Mouse (Mus musculus): ENCODE measurements around the gene Hoxd8. TPM values are rescaled to one million over a fixed set of nuclear protein-coding genes. Genes with fewer than 3 reads are reported as not detected.

The Hoxd8 gene
- polyA plus RNA-seq, 1 experiment from 2014 or later: 0.66 TPM

- H3K4me3 ChIP-seq (ENCODE audit: low read length): no peak overlapping the region
- 1% methylated on average over 3 of the region's 3 CpGs for WGBS
- no peak for ATAC-seq
These were observed 35.2 kb upstream of the Hoxd8 start for GRCm38 (mm10) chr2:74669230-74669578.

GRCm38 (mm10) chr2:74669650-74670235 is 34.7 kb upstream of the Hoxd8 start:
- no peaks in the 10 kb centered on the region for H3K9me3 ChIP-seq (ENCODE audit: control insufficient read depth, low read length)
- peaks cover 76% of the 10 kb centered on the region for H3K27me3 ChIP-seq (replicated peaks; ENCODE audit: control insufficient read depth, insufficient read depth, low read length)
- H3K4me2 ChIP-seq (ENCODE audit: low read length): no peak overlapping the region
- H3K36me3 ChIP-seq (ENCODE audit: control insufficient read depth, insufficient read depth, low read length): no peaks in the 10 kb centered on the region
- no peak overlapping the region for H3K4me3 ChIP-seq (ENCODE audit: low read length)
- ATAC-seq: no peak
- no peak overlapping the region for H3K27ac ChIP-seq (ENCODE audit: low read depth, low read length)
- no peak overlapping the region for H3K9ac ChIP-seq (ENCODE audit: low read depth, low read length)
- 2% methylated on average over 14 of the region's 14 CpGs for WGBS
- H3K4me1 ChIP-seq (ENCODE audit: control insufficient read depth, insufficient read depth, low read depth, low read length): peaks cover 9% of the 10 kb centered on the region

More at GRCm38 (mm10) chr2:74669230-74669578, 35.2 kb upstream of the Hoxd8 start:
- no peak overlapping the region for H3K9ac ChIP-seq (ENCODE audit: low read depth, low read length)
- H3K27ac ChIP-seq (ENCODE audit: low read depth, low read length): no peak overlapping the region
- no peaks in the 10 kb centered on the region for H3K9me3 ChIP-seq (ENCODE audit: control insufficient read depth, low read length)
- H3K4me2 ChIP-seq (ENCODE audit: low read length): no peak overlapping the region
- H3K27me3 ChIP-seq (replicated peaks; ENCODE audit: control insufficient read depth, insufficient read depth, low read length): peaks cover 77% of the 10 kb centered on the region
- H3K36me3 ChIP-seq (ENCODE audit: control insufficient read depth, insufficient read depth, low read length): no peaks in the 10 kb centered on the region
- peaks cover 9% of the 10 kb centered on the region for H3K4me1 ChIP-seq (ENCODE audit: control insufficient read depth, insufficient read depth, low read depth, low read length)

GRCm38 (mm10) chr2:74670632-74671188 is 33.7 kb upstream of the Hoxd8 start:
- 2% methylated on average over 3 of the region's 3 CpGs for WGBS
- no peaks in the 10 kb centered on the region for H3K9me3 ChIP-seq (ENCODE audit: control insufficient read depth, low read length)
- no peak for ATAC-seq

DNA sequence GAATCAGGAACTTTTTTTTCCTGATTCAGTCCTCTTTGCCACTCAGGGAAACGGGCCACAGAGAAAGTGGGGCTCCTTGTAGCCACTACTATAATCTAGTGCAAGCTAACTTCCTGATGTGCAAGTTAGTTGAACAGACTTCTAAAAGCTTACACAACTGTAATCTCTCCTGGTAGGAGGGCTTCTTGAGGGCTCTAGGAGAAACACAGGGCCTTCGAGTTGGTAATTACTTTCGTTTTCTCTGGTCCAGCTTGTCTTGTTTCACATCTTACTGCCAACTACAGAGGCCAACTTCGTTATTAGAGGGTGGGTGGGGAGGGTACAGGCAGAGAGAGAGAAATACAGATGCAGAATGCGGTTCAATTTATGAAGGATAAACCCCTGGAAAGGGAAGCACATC is 32.6 kb upstream of the Hoxd8 start:
- Histone ChIP-seq H3K27me3 (replicated peaks; ENCODE audit: control insufficient read depth, insufficient read depth, low read length) (peaks cover 76% of the 10 kb centered on the region), H3K4me2 (ENCODE audit: low read length) (no peak overlapping the region), H3K9me3 (ENCODE audit: control insufficient read depth, low read length) (no peaks in the 10 kb centered on the region), H3K4me3 (ENCODE audit: low read length) (no peak overlapping the region), H3K9ac (ENCODE audit: low read depth, low read length) (no peak overlapping the region), H3K27ac (ENCODE audit: low read depth, low read length) (no peak overlapping the region), H3K4me1 (ENCODE audit: control insufficient read depth, insufficient read depth, low read depth, low read length) (peaks cover 9% of the 10 kb centered on the region), H3K36me3 (ENCODE audit: control insufficient read depth, insufficient read depth, low read length) (no peaks in the 10 kb centered on the region)
- ATAC-seq: no peak
- 6% methylated on average over 5 of the region's 5 CpGs for WGBS

More at GRCm38 (mm10) chr2:74670632-74671188, 33.7 kb upstream of the Hoxd8 start:
- H3K4me1 ChIP-seq (ENCODE audit: control insufficient read depth, insufficient read depth, low read depth, low read length): peaks cover 9% of the 10 kb centered on the region
- H3K36me3 ChIP-seq (ENCODE audit: control insufficient read depth, insufficient read depth, low read length): no peaks in the 10 kb centered on the region
- H3K9ac ChIP-seq (ENCODE audit: low read depth, low read length): no peak overlapping the region
- H3K27me3 ChIP-seq (replicated peaks; ENCODE audit: control insufficient read depth, insufficient read depth, low read length): peaks cover 78% of the 10 kb centered on the region
- H3K4me2 ChIP-seq (ENCODE audit: low read length): no peak overlapping the region
- H3K27ac ChIP-seq (ENCODE audit: low read depth, low read length): no peak overlapping the region
- no peak overlapping the region for H3K4me3 ChIP-seq (ENCODE audit: low read length)

- peak overlapping the region; percentile 25 for H3K4me3 ChIP-seq (ENCODE audit: low read length)
- peak overlapping the region; percentile 53 for H3K4me2 ChIP-seq (ENCODE audit: low read length)
- H3K27ac ChIP-seq (ENCODE audit: low read depth, low read length): no peak overlapping the region
- no peak overlapping the region for H3K9ac ChIP-seq (ENCODE audit: low read depth, low read length)
- WGBS: 2% methylated on average over 39 of the region's 40 CpGs
- no peaks in the 10 kb centered on the region for H3K9me3 ChIP-seq (ENCODE audit: control insufficient read depth, low read length)
- H3K36me3 ChIP-seq (ENCODE audit: control insufficient read depth, insufficient read depth, low read length): no peaks in the 10 kb centered on the region
- ATAC-seq: peak; percentile 54
- H3K27me3 ChIP-seq (replicated peaks; ENCODE audit: control insufficient read depth, insufficient read depth, low read length): peaks cover 79% of the 10 kb centered on the region
- H3K4me1 ChIP-seq (ENCODE audit: control insufficient read depth, insufficient read depth, low read depth, low read length): peaks cover 9% of the 10 kb centered on the region
These were observed 31.7 kb upstream of the Hoxd8 start for GRCm38 (mm10) chr2:74672481-74673362.

DNA sequence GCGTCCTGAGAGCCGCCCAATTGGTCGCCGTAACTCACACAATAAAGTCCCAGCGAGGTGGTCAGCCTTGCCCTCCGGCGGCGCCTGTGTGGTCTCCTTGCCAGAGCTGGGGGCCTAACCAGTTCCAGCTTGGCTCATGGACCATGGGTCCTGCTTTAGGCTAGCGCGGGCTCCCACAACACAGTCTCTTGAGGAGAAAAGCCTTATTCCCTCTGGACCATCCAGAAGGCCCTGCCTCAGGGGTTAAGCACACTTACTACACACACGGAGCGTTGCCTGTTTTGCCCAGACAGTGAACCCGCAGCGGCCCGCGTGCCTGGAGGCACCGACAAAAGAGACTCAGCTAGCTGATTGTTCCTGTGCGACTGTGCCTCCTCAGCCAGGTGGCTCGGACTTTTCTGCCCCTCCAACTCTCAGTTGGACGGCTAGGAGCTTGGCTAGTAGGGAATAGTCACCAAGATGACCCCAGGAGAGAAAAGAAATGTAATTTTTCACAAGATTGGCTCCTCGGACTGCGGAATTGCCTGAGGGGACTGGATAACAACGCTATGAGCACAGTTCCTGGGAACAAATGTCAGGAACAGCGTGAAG is 30.5 kb upstream of the Hoxd8 start:
- H3K9ac ChIP-seq (ENCODE audit: low read depth, low read length): no peak overlapping the region
- no peaks in the 10 kb centered on the region for H3K9me3 ChIP-seq (ENCODE audit: control insufficient read depth, low read length)
- no peak overlapping the region for H3K27ac ChIP-seq (ENCODE audit: low read depth, low read length)
- ATAC-seq: no peak
- H3K27me3 ChIP-seq (replicated peaks; ENCODE audit: control insufficient read depth, insufficient read depth, low read length): peaks cover 77% of the 10 kb centered on the region
- H3K4me1 ChIP-seq (ENCODE audit: control insufficient read depth, insufficient read depth, low read depth, low read length): peaks cover 3% of the 10 kb centered on the region
- no peak overlapping the region for H3K4me2 ChIP-seq (ENCODE audit: low read length)
- no peaks in the 10 kb centered on the region for H3K36me3 ChIP-seq (ENCODE audit: control insufficient read depth, insufficient read depth, low read length)
- 1% methylated on average over 24 of the region's 24 CpGs for WGBS
- H3K4me3 ChIP-seq (ENCODE audit: low read length): no peak overlapping the region

DNA sequence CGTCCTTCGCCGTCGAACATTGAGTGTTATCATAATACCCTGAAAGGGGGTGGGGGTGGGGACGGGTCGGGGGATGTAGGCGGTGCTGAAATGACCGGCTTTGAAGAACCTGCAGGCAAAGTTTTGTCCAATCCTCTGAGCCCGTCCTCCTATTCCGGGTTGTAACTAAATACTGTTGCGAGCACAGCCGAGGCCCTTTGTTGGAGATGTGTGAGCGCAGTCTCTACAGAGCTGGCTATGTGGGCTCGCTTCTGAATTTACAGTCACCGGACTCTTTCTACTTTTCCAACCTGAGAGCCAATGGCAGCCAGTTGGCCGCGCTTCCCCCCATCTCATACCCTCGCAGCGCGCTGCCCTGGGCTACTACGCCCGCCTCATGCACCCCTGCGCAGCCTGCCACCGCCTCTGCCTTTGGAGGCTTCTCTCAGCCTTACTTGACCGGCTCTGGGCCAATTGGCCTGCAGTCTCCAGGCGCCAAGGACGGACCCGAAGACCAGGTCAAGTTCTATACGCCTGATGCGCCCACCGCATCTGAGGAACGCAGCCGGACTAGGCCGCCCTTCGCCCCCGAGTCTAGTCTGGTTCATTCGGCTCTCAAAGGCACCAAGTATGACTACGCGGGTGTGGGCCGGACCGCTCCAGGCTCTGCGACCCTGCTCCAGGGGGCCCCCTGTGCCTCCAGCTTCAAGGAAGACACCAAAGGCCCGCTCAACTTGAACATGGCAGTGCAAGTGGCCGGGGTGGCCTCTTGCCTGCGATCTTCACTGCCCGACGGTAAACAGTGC is 29.3 kb upstream of the Hoxd8 start, which contains the start of gene Hoxd12:
Hoxd12 (plus strand) TSS at position 133 of the 785 bp plus-strand sequence.
- Histone ChIP-seq H3K36me3 (ENCODE audit: control insufficient read depth, insufficient read depth, low read length) (no peaks in the 10 kb centered on the region), H3K4me3 (ENCODE audit: low read length) (no peak within 1 kb of the TSS), H3K27me3 (replicated peaks; ENCODE audit: control insufficient read depth, insufficient read depth, low read length) (peaks cover 84% of the 10 kb centered on the region), H3K9ac (ENCODE audit: low read depth, low read length) (no peak within 1 kb of the TSS), H3K27ac (ENCODE audit: low read depth, low read length) (no peak within 1 kb of the TSS), H3K9me3 (ENCODE audit: control insufficient read depth, low read length) (no peaks in the 10 kb centered on the region), H3K4me2 (ENCODE audit: low read length) (no peak within 1 kb of the TSS), H3K4me1 (ENCODE audit: control insufficient read depth, insufficient read depth, low read depth, low read length) (peaks cover 3% of the 10 kb centered on the region)
- ATAC-seq: no peak
- WGBS: 3% methylated on average over 47 of the region's 47 CpGs

- ATAC-seq: no peak
- no peak overlapping the region for H3K27ac ChIP-seq (ENCODE audit: low read depth, low read length)
- 8% methylated on average over 24 of the region's 24 CpGs for WGBS
- H3K4me3 ChIP-seq (ENCODE audit: low read length): no peak overlapping the region
- H3K4me1 ChIP-seq (ENCODE audit: control insufficient read depth, insufficient read depth, low read depth, low read length): peaks cover 3% of the 10 kb centered on the region
- H3K9me3 ChIP-seq (ENCODE audit: control insufficient read depth, low read length): no peaks in the 10 kb centered on the region
- H3K27me3 ChIP-seq (replicated peaks; ENCODE audit: control insufficient read depth, insufficient read depth, low read length): peaks cover 87% of the 10 kb centered on the region
- H3K4me2 ChIP-seq (ENCODE audit: low read length): no peak overlapping the region
- no peaks in the 10 kb centered on the region for H3K36me3 ChIP-seq (ENCODE audit: control insufficient read depth, insufficient read depth, low read length)
- no peak overlapping the region for H3K9ac ChIP-seq (ENCODE audit: low read depth, low read length)
These were observed 28.6 kb upstream of the Hoxd8 start for GRCm38 (mm10) chr2:74675666-74676282.
